Mouse (Mus musculus): Measurements from ENCODE around the gene Gatad2a.
"Not testable (repeated sequence)": the region's sequence is repeated elsewhere in the genome, so short reads cannot be mapped to it uniquely, and the experiment has no call there.

Gene Gatad2a

GRCm38 (mm10) chr8:69988936-69989335, 7.2 kb downstream of the Gatad2a start:
- DNase-seq, result not testable (repeated sequence)

- peak; percentile 43 for DNase-seq
Measured at GRCm38 (mm10) chr8:69987744-69988143, 8.4 kb downstream of the Gatad2a start.

- peak; percentile 29 for DNase-seq
Measured at GRCm38 (mm10) chr8:69984876-69985553, 11.2 kb downstream of the Gatad2a start.

GRCm38 (mm10) chr8:69978456-69978855, 17.7 kb downstream of the Gatad2a start:
- DNase-seq, result no peak

- DNase-seq, result no peak
Measured at GRCm38 (mm10) chr8:69974806-69975205, 21.4 kb downstream of the Gatad2a start.

- peak; percentile 97 for DNase-seq
Measured at GRCm38 (mm10) chr8:69974194-69974614, 22.0 kb downstream of the Gatad2a start.

GRCm38 (mm10) chr8:69973442-69974161, 22.6 kb downstream of the Gatad2a start:
- peak; percentile 46 for DNase-seq

GRCm38 (mm10) chr8:69973063-69973441, 23.1 kb downstream of the Gatad2a start:
- no peak for DNase-seq

GRCm38 (mm10) chr8:69970880-69971279, 25.3 kb downstream of the Gatad2a start:
- DNase-seq, result peak; percentile 52

GRCm38 (mm10) chr8:69967291-69967933, 28.8 kb downstream of the Gatad2a start:
- DNase-seq, result no peak

GRCm38 (mm10) chr8:69959241-69959640, 36.9 kb downstream of the Gatad2a start:
- no peak for DNase-seq

- DNase-seq, result no peak
Measured at GRCm38 (mm10) chr8:69957879-69958278, 38.3 kb downstream of the Gatad2a start.

GRCm38 (mm10) chr8:69957419-69957818, 38.8 kb downstream of the Gatad2a start:
- no peak for DNase-seq

- DNase-seq, result no peak
Measured at GRCm38 (mm10) chr8:69956651-69957050, 39.5 kb downstream of the Gatad2a start.

GRCm38 (mm10) chr8:69954642-69955041, 41.5 kb downstream of the Gatad2a start:
- DNase-seq, result no peak

GRCm38 (mm10) chr8:69954213-69954612, 42.0 kb downstream of the Gatad2a start:
- no peak for DNase-seq

GRCm38 (mm10) chr8:69950300-69950699, 45.9 kb downstream of the Gatad2a start:
- DNase-seq, result no peak

GRCm38 (mm10) chr8:69942495-69942894, 53.7 kb downstream of the Gatad2a start:
- DNase-seq, result not testable (repeated sequence)

GRCm38 (mm10) chr8:69940386-69940785, 55.8 kb downstream of the Gatad2a start:
- DNase-seq, result no peak

- DNase-seq, result peak; percentile 60
Measured at GRCm38 (mm10) chr8:69939633-69940032, 56.6 kb downstream of the Gatad2a start.

GRCm38 (mm10) chr8:69938245-69938982, 57.8 kb downstream of the Gatad2a start:
- no peak for DNase-seq

GRCm38 (mm10) chr8:69937466-69937865, 58.7 kb downstream of the Gatad2a start:
- peak; percentile 56 for DNase-seq

Measured in lung, postnatal 36 days (tissue).